Mouse (Mus musculus): ENCODE measurements at regions not wholly inside any gene's neighbourhood (a gene's known extent, or its start where the extent isn't known, plus 50 kb on each side); places are given as distances from the start of the nearest gene placed in this dataset.

DNA sequence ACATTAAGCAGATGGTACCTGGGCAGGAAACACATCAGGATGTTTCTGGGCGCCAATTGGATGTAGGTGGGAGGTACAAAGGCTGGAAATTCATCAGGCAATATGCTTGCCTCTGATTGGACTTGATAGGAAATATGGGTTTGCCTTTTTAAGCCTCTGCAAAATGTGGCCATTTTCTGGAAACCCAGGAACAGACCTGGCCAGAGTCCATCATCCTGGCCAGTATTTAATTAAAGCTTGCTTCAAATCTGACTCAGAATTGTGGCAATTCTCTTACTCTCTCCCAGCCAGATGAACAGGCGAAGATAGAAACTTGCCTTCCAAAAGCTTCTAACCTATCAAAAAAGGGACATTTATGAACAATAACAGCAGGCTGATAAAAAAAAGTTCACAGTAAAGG is 79.3 kb upstream of the Foxn2 start:
- TF ChIP-seq GATA1 (IDR thresholded peaks at IDR 0.05; ENCODE audit: borderline replicate concordance, low read length) (no peak), FLI1 (IDR thresholded peaks at IDR 0.05; ENCODE audit: low read length) (no peak)

Data from megakaryocyte, embryonic 14.5 days (primary cell).